Mouse (Mus musculus) lung, postnatal 0 days (tissue): ENCODE data around the gene Pafah2. TPM values are rescaled to one million over a fixed set of nuclear protein-coding genes. Genes with fewer than 3 reads are reported as not detected.

Experiments used
- ATAC-seq: fragments of 200-750 bp; cut with Nextera tagmentation; 2 replicates; pipeline ENCODE4 v1.8.0; 2017; ENCODE audit warnings: moderate library complexity
- DNase-seq: peaks from one replicate; pipeline ENCODE4 v3.0.0-alpha.2; 2016; ENCODE audit warnings: low spot score
- H3K27ac ChIP-seq: fragments of 300-500 bp; sonication (generic); 2 replicates; pipeline ENCODE4 v1.5.1; 2014; ENCODE audit warnings: antibody characterized with exemption, mild to moderate bottlenecking, low read length, mixed read lengths
- H3K27me3 ChIP-seq: fragments of 300-500 bp; sonication (generic); replicated peaks from 2 replicates; pipeline ENCODE4 v1.6.1; 2014; ENCODE audit warnings: low read length, mixed read lengths; ENCODE audit not compliant: insufficient read depth
- H3K36me3 ChIP-seq: fragments of 300-500 bp; sonication (generic); 2 replicates; pipeline ENCODE4 v1.6.1; 2014; ENCODE audit warnings: low read length, mixed read lengths; ENCODE audit not compliant: insufficient read depth
- H3K4me1 ChIP-seq: fragments of 300-500 bp; sonication (generic); 2 replicates; pipeline ENCODE4 v1.6.1; 2014; ENCODE audit warnings: antibody characterized with exemption, low read depth, low read length, mixed read lengths; ENCODE audit not compliant: insufficient read depth
- H3K4me2 ChIP-seq: fragments of 300-500 bp; sonication (generic); replicated peaks from 2 replicates; pipeline ENCODE4 v1.6.1; 2014; ENCODE audit warnings: low read depth, mild to moderate bottlenecking, low read length, moderate library complexity, mixed read lengths
- H3K4me3 ChIP-seq: fragments of 300-500 bp; sonication (generic); 2 replicates; pipeline ENCODE4 v1.5.1; 2014; ENCODE audit warnings: low read depth, low read length
- H3K9ac ChIP-seq: fragments of 300-500 bp; sonication (generic); replicated peaks from 2 replicates; pipeline ENCODE4 v1.6.1; 2014; ENCODE audit warnings: low read depth, mild to moderate bottlenecking
- H3K9me3 ChIP-seq: fragments of 300-500 bp; sonication (generic); 2 replicates; pipeline ENCODE4 v1.6.1; 2016; ENCODE audit warnings: low read length, mixed read lengths
- CTCF ChIP-seq: IDR thresholded peaks from 2 replicates; pipeline ENCODE4 v1.5.1; 2016; ENCODE audit warnings: antibody characterized with exemption, mild to moderate bottlenecking
- EP300 ChIP-seq: IDR thresholded peaks from 2 replicates; pipeline ENCODE4 v1.6.1; 2016; ENCODE audit warnings: antibody characterized with exemption, mild to moderate bottlenecking, control low read depth
- WGBS: fragments of 180-500 bp; shearing (Covaris S2); extraction: QIAGEN DNeasy Blood & Tissue Kit; methylation state at CpG from one replicate; pipeline ENCODE4 v1.1.7; 2014; 5-methylcytosine and 5-hydroxymethylcytosine counted together
- polyA plus RNA-seq: library from polyadenylated mRNA; unstranded; fragments of >200 nt; fragmentation: Nextera tagmentation; extraction: Ambion mirVana; gene quantifications from 2 replicates; pipeline ENCODE4 v1.2.1, GENCODE M21; 2015

The Pafah2 gene
- polyA plus RNA-seq: 14.1 and 16.2 TPM in 2 replicates

DNA sequence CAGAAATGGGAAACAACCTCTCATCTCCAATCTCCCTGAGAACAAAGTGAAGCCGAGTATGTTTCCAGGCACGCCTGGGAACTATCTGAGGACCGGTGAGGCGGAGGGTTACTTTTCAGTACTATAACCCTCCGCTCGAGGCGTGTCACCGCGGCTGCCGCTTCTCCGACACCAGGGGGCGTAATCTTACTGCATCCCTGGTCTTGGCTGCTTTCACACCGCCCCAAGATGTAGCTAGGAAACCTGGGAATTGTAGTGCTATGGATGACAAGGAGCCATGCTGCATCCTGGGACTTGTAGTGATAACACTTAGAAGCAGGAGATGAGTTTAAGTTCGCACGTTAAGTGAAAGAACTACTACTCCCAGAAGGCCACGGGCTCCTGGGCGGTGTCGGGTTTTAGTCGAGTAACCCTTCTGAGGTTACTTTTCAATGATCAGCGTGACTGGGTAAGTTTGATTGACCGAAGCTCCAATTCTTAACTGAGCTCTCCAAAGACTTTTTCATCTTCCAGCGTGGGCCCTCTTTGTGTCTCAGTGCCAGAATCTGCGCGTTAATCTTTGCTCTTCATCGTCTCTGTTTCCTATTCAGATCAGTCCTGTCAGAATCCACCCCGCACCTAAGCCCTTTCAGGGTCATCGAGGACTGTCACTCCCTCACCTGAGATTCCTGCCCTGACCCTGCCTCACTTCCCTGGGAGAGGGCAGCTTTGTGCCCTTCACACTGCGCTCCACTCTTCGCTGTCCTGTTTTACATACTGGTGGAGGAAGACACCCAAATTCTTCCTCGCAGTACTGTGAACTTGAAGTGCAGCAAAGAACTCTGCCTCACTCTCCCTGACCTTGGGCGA lies at the start of gene Pafah2:
Gene Pafah2, plus strand, starts transcription at position 344 of the 849 bp plus-strand sequence.
- under 1% methylated on average over 31 of the region's 31 CpGs for WGBS
- H3K4me2 ChIP-seq: peak within 1 kb of the TSS; percentile 88
- ATAC-seq: peak; percentile 96

DNA sequence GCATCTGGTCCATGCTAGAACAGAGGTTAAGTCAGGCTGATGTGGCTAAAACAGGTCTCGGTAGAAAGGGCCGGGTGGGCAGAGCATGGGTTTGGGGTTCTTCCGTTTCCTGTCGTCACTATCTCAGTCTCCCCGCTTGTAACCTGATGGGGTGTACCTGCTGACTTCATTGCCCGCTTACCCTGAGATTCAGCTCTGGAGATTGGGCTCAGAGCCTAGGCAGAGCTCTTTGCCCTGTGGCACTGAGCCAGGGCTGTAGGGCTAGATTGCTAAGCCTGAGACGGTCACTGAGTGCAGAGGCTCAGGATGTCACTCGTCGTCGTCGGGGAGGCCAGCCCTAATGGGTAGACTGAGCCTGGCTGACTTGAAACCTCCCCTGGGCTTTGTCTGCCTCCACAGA lies 48.0 kb upstream of the Pafah2 start:
- no peak overlapping the region for H3K4me3 ChIP-seq
- DNase-seq (no peak), ATAC-seq (peak; percentile 34)
- WGBS: 53% methylated on average over 11 of the region's 11 CpGs
- peak overlapping the region; percentile 49; the same call in 1 of the 2 replicates for H3K27ac ChIP-seq
- peaks cover 12% of the 10 kb centered on the region for H3K4me1 ChIP-seq
- H3K27me3 ChIP-seq: peaks cover 9% of the 10 kb centered on the region
- no peaks in the 10 kb centered on the region for H3K36me3 ChIP-seq
- H3K9ac ChIP-seq: no peak overlapping the region
- no peak for TF ChIP-seq EP300
- no peaks in the 10 kb centered on the region for H3K9me3 ChIP-seq
- H3K4me2 ChIP-seq: no peak overlapping the region

More for the DNA sequence above, at the start of gene Pafah2:
- H3K27ac ChIP-seq: peak within 1 kb of the TSS; percentile 88
- peak; percentile 100 for DNase-seq
- H3K9ac ChIP-seq: peak within 1 kb of the TSS; percentile 12; the same call in 1 of the 2 replicates
- H3K9me3 ChIP-seq: no peaks in the 10 kb centered on the region
- TF ChIP-seq CTCF: peak; percentile 98
- TF ChIP-seq EP300: peak; percentile 56; the same call in 1 of the 2 replicates
- no peaks in the 10 kb centered on the region for H3K27me3 ChIP-seq
- peak within 1 kb of the TSS; percentile 37 for H3K4me3 ChIP-seq
- H3K36me3 ChIP-seq: no peaks in the 10 kb centered on the region
- peaks cover 2% of the 10 kb centered on the region; the same call in 1 of the 2 replicates for H3K4me1 ChIP-seq

DNA sequence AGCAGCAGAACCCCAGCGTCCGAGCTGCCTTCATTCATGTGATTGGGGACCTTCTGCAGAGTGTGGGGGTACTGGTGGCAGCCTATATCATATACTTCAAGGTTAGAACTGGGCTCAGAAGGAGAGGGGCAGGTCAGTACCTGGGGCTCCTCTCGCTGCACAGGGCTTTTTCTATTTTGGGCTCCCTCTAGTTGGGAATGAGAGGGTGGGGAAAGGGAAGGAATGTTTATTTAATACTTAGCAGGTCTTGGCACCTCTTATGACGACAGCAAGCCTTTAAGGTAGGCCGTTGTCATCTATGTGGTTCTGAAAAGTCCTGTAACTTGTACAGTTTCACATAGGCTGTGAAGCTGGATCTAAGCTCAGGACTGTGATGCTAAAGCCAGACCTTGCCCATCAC lies 47.6 kb upstream of the Pafah2 start:
- H3K9ac ChIP-seq: no peak overlapping the region
- no peak overlapping the region for H3K4me2 ChIP-seq
- WGBS: 48% methylated on average over 5 of the region's 5 CpGs
- H3K4me1 ChIP-seq: peaks cover 8% of the 10 kb centered on the region
- TF ChIP-seq EP300: peak; percentile 61
- no peak for TF ChIP-seq CTCF
- peaks cover 4% of the 10 kb centered on the region for H3K27me3 ChIP-seq
- H3K27ac ChIP-seq: peak overlapping the region; percentile 49; the same call in 1 of the 2 replicates
- ATAC-seq (peak; percentile 70), DNase-seq (peak; percentile 76)
- no peak overlapping the region for H3K4me3 ChIP-seq
- no peaks in the 10 kb centered on the region for H3K36me3 ChIP-seq
- H3K9me3 ChIP-seq: no peaks in the 10 kb centered on the region

DNA sequence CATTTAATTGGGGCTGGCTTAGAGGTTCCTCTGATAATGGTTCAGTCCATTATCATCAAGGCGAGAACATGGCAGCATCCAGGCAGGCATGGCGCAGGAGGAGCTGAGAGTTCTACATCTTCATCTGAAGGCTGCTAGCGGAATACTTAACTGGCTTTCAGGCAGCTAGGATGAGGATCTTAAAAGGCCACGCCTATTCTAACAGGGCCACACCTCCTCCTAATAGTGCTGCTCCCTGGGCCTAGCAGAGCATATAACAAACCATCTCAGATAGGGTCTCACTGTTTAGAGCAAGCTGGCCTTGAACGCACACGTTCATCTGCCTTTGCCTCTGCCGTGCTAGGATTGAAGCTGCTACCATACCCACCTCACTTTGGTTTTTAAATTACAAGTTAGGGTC lies 46.3 kb upstream of the Pafah2 start:
- 0 out of 2 replicates have a peak, but pooled peaks cover 7% of the 10 kb centered on the region for H3K4me1 ChIP-seq
- TF ChIP-seq EP300 (no peak), CTCF (no peak)
- no peak for DNase-seq
- no peak overlapping the region for H3K9ac ChIP-seq
- ATAC-seq: no peak
- no peaks in the 10 kb centered on the region for H3K9me3 ChIP-seq
- H3K27ac ChIP-seq: no peak overlapping the region
- H3K4me2 ChIP-seq: no peak overlapping the region
- WGBS: 80% methylated on average over 7 of the region's 7 CpGs
- no peaks in the 10 kb centered on the region for H3K36me3 ChIP-seq
- no peaks in the 10 kb centered on the region; the same call in 1 of the 2 replicates for H3K27me3 ChIP-seq
- H3K4me3 ChIP-seq: no peak overlapping the region

DNA sequence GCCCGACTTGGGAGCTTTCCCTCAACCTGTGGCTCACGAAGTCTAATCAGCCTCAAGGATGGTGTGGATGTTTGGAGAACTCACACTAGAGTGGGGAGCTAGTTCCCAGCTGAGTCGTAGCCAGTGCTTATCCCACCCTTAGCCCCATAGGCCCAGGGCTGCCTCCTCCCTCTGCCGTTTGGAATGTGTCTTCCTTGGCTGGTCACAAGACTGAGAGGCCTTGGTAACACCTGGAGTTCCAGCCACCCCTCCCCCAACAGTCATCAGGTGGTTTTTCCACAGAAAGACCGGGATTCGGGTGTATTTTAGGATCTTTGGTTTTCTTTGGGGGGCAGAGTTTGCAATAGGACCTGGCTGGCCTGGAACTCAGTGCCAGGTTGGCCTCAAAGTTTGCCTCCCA lies 45.5 kb upstream of the Pafah2 start:
- WGBS: 71% methylated on average over 6 of the region's 6 CpGs
- H3K27ac ChIP-seq: no peak overlapping the region
- ATAC-seq (no peak), DNase-seq (no peak)
- no peak overlapping the region for H3K4me2 ChIP-seq
- no peak overlapping the region for H3K9ac ChIP-seq
- TF ChIP-seq CTCF (no peak), EP300 (no peak)
- no peaks in the 10 kb centered on the region for H3K36me3 ChIP-seq
- no peaks in the 10 kb centered on the region; the same call in 1 of the 2 replicates for H3K27me3 ChIP-seq
- H3K9me3 ChIP-seq: no peaks in the 10 kb centered on the region
- no peak overlapping the region for H3K4me3 ChIP-seq
- peaks cover 11% of the 10 kb centered on the region; the same call in 1 of the 2 replicates for H3K4me1 ChIP-seq
